Mouse (Mus musculus) kidney, postnatal 0 days (tissue): ENCODE data around the gene Chaf1a. TPM values are rescaled to one million over a fixed set of nuclear protein-coding genes. Genes with fewer than 3 reads are reported as not detected.
"Not testable (repeated sequence)": the region's sequence is repeated elsewhere in the genome, so short reads cannot be mapped to it uniquely, and the experiment has no call there.

Experiments
- ATAC-seq: fragments of 200-750 bp; cut with Nextera tagmentation; replicated peaks from 2 replicates; pipeline ENCODE4 v1.8.0; 2017; ENCODE audit warnings: low read depth, moderate number of reproducible peaks, moderate TSS enrichment, moderate library complexity; ENCODE audit not compliant: low FRiP score
- DNase-seq: peaks from one replicate; pipeline ENCODE4 v3.0.0-alpha.2; 2016; ENCODE audit warnings: low spot score
- H3K27ac ChIP-seq: fragments of 300-500 bp; sonication (generic); 2 replicates; pipeline ENCODE4 v1.5.1; 2014; ENCODE audit warnings: mild to moderate bottlenecking
- H3K27me3 ChIP-seq: fragments of 300-500 bp; sonication (generic); 2 replicates; pipeline ENCODE4 v1.6.1; 2014; ENCODE audit warnings: low read length, mixed read lengths; ENCODE audit not compliant: insufficient read depth
- H3K36me3 ChIP-seq: fragments of 300-500 bp; sonication (generic); 2 replicates; pipeline ENCODE4 v1.6.1; 2014; ENCODE audit warnings: low read length, mixed read lengths; ENCODE audit not compliant: insufficient read depth
- H3K4me1 ChIP-seq: fragments of 300-500 bp; sonication (generic); replicated peaks from 2 replicates; pipeline ENCODE4 v1.6.1; 2014; ENCODE audit warnings: antibody characterized with exemption, low read length, mixed read lengths; ENCODE audit not compliant: insufficient read depth
- H3K4me2 ChIP-seq: fragments of 300-500 bp; sonication (generic); 2 replicates; pipeline ENCODE4 v1.6.1; 2014; ENCODE audit warnings: mild to moderate bottlenecking, low read length, moderate library complexity, mixed read lengths
- H3K4me3 ChIP-seq: fragments of 300-500 bp; sonication (generic); replicated peaks from 2 replicates; pipeline ENCODE4 v1.5.1; 2014; ENCODE audit warnings: low read depth, low read length
- H3K9ac ChIP-seq: fragments of 300-500 bp; sonication (generic); 2 replicates; pipeline ENCODE4 v1.6.1; 2014; ENCODE audit warnings: low read depth, low read length
- H3K9me3 ChIP-seq: fragments of 300-500 bp; sonication (generic); replicated peaks from 2 replicates; pipeline ENCODE4 v1.6.1; 2016; ENCODE audit warnings: low read length, inconsistent platforms, mixed read lengths
- CTCF ChIP-seq: IDR thresholded peaks from 2 replicates; pipeline ENCODE4 v1.5.1; 2016; ENCODE audit warnings: antibody characterized with exemption, low read depth, mild to moderate bottlenecking, moderate library complexity
- WGBS: fragments of 180-500 bp; shearing (Covaris S2); extraction: QIAGEN DNeasy Blood & Tissue Kit; methylation state at CpG from one replicate; pipeline ENCODE4 v1.1.7; 2014; 5-methylcytosine and 5-hydroxymethylcytosine counted together
- polyA plus RNA-seq: library from polyadenylated mRNA; unstranded; fragments of >200 nt; fragmentation: Nextera tagmentation; extraction: Ambion mirVana; gene quantifications from 2 replicates; pipeline ENCODE4 v1.2.1, GENCODE M21; 2015

Chaf1a gene
- polyA plus RNA-seq, 1 experiment from 2014 or later, result 11.1 TPM

DNA sequence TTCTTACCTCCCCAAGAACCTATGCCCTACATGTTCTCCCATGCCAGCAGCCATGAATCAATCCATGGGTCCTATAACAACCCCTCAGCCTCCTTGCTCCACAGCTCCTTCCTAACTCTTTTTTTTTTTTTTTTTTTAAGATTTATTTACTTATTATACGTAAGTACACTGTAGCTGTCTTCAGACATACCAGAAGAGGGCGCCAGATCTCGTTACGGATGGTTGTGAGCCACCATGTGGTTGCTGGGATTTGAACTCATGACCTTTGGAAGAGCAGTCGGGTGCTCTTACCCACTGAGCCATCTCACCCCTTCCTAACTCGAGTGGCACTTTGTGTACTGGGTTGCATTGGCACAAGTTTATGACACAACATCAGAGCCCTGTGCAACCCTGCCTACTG is 25.5 kb downstream of the Chaf1a start:
- peaks cover 87% of the 10 kb centered on the region for H3K36me3 ChIP-seq
- TF ChIP-seq CTCF, result peak; percentile 41
- H3K9ac ChIP-seq, H3K27ac ChIP-seq, H3K4me1 ChIP-seq, H3K4me2 ChIP-seq, ATAC-seq, H3K4me3 ChIP-seq, H3K9me3 ChIP-seq, H3K27me3 ChIP-seq, DNase-seq: not testable (repeated sequence)
- 88% methylated on average over 6 of the region's 6 CpGs for WGBS

DNA sequence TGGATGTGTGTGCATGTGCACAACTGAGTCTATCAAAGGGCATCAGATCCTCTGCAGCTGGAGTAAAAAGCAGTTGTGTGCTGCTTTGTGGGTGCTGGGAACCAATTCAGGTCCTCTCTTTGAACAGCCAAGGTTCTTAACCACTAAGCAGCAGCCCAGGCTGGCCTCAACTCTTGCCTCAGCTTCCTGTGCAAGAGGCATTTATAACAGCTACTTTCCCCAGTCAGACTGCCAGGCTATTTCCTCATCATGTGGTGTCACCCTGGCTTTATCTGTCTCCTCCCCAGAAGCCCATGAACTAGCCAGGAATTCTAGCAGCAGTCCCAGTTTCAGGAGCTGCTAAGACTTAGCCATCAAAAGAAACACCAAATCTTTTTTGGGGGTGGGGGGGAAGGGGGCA is 26.2 kb downstream of the Chaf1a start:
- no peak overlapping the region for H3K27ac ChIP-seq
- H3K9ac ChIP-seq, result no peak overlapping the region
- H3K27me3 ChIP-seq, result no peaks in the 10 kb centered on the region
- H3K9me3 ChIP-seq, result no peaks in the 10 kb centered on the region
- H3K4me2 ChIP-seq, result no peak overlapping the region
- no peaks in the 10 kb centered on the region for H3K4me1 ChIP-seq
- peaks cover 87% of the 10 kb centered on the region for H3K36me3 ChIP-seq
- no peak overlapping the region for H3K4me3 ChIP-seq
- DNase-seq (no peak), ATAC-seq (no peak)
- no peak for TF ChIP-seq CTCF

DNA sequence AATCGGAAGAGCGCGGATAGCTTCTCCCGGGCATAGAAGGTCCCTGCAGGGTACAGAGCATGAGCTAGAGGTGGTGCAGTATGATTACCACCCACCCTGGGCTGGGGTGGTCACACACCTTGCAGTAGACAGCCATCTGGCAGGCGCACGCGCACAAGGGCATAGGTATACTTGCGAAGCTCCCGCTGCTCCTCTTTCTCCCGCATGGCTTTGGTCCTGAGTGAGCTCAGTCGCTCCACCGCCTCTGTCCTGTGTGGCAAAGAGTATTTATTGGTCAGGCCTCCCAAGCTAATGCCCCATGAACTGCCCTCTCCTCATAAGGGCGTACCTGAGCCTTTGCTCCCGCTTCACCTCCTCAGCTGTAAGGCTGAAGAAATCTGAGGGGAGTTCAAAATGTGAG is 28.8 kb downstream of the Chaf1a start:
- Histone ChIP-seq H3K27me3 (no peaks in the 10 kb centered on the region), H3K4me3 (no peak overlapping the region), H3K27ac (no peak overlapping the region), H3K9ac (no peak overlapping the region), H3K9me3 (no peaks in the 10 kb centered on the region), H3K4me2 (no peak overlapping the region), H3K36me3 (peaks cover 71% of the 10 kb centered on the region), H3K4me1 (peaks cover 4% of the 10 kb centered on the region; the same call in 1 of the 2 replicates)
- WGBS, result 95% methylated on average over 14 of the region's 14 CpGs
- DNase-seq, result no peak
- no peak for TF ChIP-seq CTCF
- no peak for ATAC-seq

DNA sequence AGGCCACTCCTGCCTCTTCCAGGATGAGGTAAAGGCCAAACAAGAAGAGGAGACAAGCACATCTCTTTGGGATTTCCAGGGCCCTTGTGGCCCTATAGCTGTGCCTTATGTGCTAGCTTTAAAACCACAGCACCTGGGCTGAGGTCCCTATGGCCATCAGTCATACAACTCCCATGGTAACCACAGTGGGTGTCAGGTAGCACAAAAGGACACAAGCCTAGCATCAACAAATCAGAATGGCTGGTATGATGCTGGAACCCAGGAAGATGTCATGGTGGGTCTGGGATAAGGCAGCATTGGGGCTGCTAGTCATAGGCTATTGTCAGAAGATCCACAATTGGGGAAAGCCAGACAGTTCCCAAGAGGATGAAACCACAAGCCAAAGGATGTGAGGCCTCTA is 30.9 kb downstream of the Chaf1a start:
- Histone ChIP-seq H3K9ac (no peak overlapping the region), H3K4me3 (no peak overlapping the region), H3K27ac (no peak overlapping the region), H3K9me3 (no peaks in the 10 kb centered on the region), H3K4me1 (peaks cover 4% of the 10 kb centered on the region; the same call in 1 of the 2 replicates), H3K36me3 (peaks cover 58% of the 10 kb centered on the region), H3K27me3 (no peaks in the 10 kb centered on the region), H3K4me2 (no peak overlapping the region)
- DNase-seq (no peak), ATAC-seq (no peak)
- no peak for TF ChIP-seq CTCF

DNA sequence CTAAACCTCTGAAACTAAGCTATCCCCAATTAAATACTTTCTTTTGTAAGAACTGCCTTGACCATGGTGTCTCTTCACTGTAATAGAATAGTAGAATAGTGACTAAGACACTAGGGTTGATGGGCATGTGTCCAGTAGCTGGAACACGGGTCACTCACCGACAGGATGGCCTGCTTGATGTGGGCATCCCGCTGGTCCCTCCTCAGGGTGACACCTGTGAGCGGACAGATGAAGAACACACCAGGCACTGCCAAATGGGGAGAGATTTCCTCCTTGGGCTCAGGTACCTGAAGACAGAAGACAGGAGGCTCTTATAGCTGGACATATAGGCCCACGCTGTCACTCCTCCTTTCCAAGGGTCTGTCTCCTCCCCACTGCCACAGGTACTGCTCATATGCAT is 32.0 kb downstream of the Chaf1a start:
- H3K9ac ChIP-seq, result no peak overlapping the region
- TF ChIP-seq CTCF, result no peak
- no peak overlapping the region for H3K4me2 ChIP-seq

DNA sequence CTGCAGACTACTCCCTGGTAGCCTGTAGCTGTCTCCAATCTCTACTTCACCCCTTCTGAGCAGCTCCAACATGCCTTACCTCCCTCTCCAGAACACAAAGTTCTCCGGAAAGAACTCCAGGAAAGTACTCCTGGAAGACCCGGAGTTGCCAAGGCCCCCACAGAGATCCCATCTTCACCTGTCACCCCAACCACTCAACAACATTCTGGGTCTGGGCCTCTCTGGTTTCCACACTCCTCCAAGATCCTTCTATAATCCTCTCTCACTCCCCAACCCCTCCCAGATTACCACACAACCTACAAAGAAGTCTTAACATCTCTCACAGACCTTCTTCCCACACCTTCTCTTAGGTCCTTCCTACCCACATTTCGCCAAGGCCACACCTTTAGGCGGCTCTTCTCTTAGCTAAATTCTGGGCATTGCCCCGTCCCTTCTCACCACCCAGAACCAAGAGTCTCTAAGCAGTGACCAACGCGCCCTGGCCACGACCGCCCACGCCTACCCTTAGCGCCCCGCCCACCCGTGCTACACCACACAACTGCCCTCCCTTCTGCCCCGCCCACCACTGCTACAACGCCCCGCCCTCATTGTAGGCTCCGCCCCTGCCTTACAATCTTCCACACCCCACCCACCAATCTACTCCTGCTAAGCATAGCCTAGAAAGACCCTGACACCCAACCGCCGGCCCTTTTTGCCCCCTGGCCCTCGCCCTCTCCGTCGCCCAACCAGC is 34.0 kb downstream of the Chaf1a start:
- ATAC-seq (peak; percentile 30), DNase-seq (peak; percentile 96)
- peaks cover 4% of the 10 kb centered on the region; the same call in 1 of the 2 replicates for H3K4me1 ChIP-seq
- H3K36me3 ChIP-seq, result peaks cover 29% of the 10 kb centered on the region
- no peaks in the 10 kb centered on the region for H3K27me3 ChIP-seq
- H3K4me2 ChIP-seq, result peak overlapping the region; percentile 58
- H3K9ac ChIP-seq, result peak overlapping the region; percentile 74
- TF ChIP-seq CTCF, result no peak
- peak overlapping the region; percentile 57 for H3K4me3 ChIP-seq
- no peaks in the 10 kb centered on the region for H3K9me3 ChIP-seq
- 8% methylated on average over 22 of the region's 22 CpGs for WGBS
- peak overlapping the region; percentile 97 for H3K27ac ChIP-seq

More for the DNA sequence above, 32.0 kb downstream of the Chaf1a start:
- no peaks in the 10 kb centered on the region for H3K9me3 ChIP-seq
- no peak overlapping the region for H3K27ac ChIP-seq
- peaks cover 49% of the 10 kb centered on the region for H3K36me3 ChIP-seq
- WGBS, result 92% methylated on average over 5 of the region's 5 CpGs
- no peaks in the 10 kb centered on the region for H3K27me3 ChIP-seq
- peaks cover 4% of the 10 kb centered on the region; the same call in 1 of the 2 replicates for H3K4me1 ChIP-seq
- DNase-seq, result no peak
- no peak for ATAC-seq
- no peak overlapping the region for H3K4me3 ChIP-seq
